Mouse (Mus musculus): ENCODE results near the gene Ifnlr1. TPM values are rescaled to one million over a fixed set of nuclear protein-coding genes. Genes with fewer than 3 reads are reported as not detected.

Ifnlr1 gene
- polyA plus RNA-seq, 1 experiment = 3.8 TPM

DNA sequence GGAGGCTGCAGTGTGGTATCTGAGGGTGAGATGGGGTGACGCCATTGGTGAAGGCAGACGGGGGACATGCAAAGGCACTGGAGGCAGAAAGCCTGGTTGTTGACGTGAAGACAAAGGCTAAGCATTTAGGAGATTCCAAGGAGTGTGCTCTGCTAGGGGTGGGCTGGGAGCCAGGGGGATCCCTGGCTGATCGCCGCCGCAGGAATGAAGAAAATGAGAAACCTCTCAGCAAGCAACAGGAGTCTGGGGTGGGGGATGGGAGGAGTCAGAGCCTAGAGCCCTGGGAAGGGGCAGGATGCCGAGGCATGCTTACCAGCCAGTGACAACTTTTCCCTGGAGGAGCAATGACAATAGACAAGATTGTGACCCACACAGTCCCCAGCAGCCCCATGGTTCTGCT is 30.6 kb upstream of the Ifnlr1 start:
- Histone ChIP-seq H3K9ac (ENCODE audit: low read depth, poor library complexity, severe bottlenecking) (no peak overlapping the region), H3K4me3 (ENCODE audit: low read depth, low read length) (no peak overlapping the region), H3K9me3 (replicated peaks; ENCODE audit: control insufficient read depth, insufficient read depth, low read length, poor library complexity, severe bottlenecking) (no peaks in the 10 kb centered on the region), H3K27ac (ENCODE audit: insufficient read depth, low read length) (no peak overlapping the region), H3K4me1 (ENCODE audit: control insufficient read depth, insufficient read depth, low read length) (peaks cover 3% of the 10 kb centered on the region), H3K36me3 (ENCODE audit: control insufficient read depth, insufficient read depth, low read length, poor library complexity, severe bottlenecking) (no peaks in the 10 kb centered on the region), H3K27me3 (ENCODE audit: control insufficient read depth, insufficient read depth, low read length, poor library complexity, severe bottlenecking) (no peaks in the 10 kb centered on the region)
- no peak for TF ChIP-seq CTCF (IDR thresholded peaks at IDR 0.05; ENCODE audit: low read depth, low read length)
- no peak for TF ChIP-seq EP300 (IDR thresholded peaks at IDR 0.05; ENCODE audit: insufficient read depth, low read depth, low read length)
- TF ChIP-seq POLR2A (IDR thresholded peaks at IDR 0.05; ENCODE audit: insufficient read depth, low read length) = no peak

DNA sequence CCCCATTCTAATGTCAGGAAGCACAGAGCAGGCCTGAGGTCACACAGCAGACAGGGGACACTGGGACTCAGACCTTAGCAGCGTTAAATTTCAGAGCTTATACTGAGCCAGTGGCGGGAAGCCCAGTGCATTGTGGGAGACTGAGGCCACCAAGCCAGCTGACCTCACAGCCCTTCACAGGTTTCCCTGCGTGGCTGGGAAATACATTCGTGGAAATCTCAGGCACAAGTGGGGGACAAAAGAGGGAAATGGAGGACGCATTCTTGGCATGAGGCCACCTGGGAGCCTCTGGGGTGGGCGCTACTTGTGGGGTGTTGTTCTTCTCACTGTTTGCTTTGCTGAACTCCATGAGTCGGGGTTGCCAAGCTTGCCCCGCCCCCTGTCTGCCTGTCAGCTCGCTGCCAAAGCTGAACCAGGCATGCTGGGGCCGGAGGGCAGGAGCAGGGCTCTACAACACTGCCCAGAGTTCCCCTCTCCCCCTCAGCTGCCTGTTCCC is 29.9 kb upstream of the Ifnlr1 start:
- H3K4me3 ChIP-seq (ENCODE audit: low read depth, low read length) = no peak overlapping the region
- TF ChIP-seq EP300 (IDR thresholded peaks at IDR 0.05; ENCODE audit: insufficient read depth, low read depth, low read length) (no peak), POLR2A (IDR thresholded peaks at IDR 0.05; ENCODE audit: insufficient read depth, low read length) (no peak), CTCF (IDR thresholded peaks at IDR 0.05; ENCODE audit: low read depth, low read length) (no peak)
- peaks cover 6% of the 10 kb centered on the region for H3K4me1 ChIP-seq (ENCODE audit: control insufficient read depth, insufficient read depth, low read length)
- no peaks in the 10 kb centered on the region for H3K9me3 ChIP-seq (replicated peaks; ENCODE audit: control insufficient read depth, insufficient read depth, low read length, poor library complexity, severe bottlenecking)
- H3K27me3 ChIP-seq (ENCODE audit: control insufficient read depth, insufficient read depth, low read length, poor library complexity, severe bottlenecking) = no peaks in the 10 kb centered on the region
- H3K36me3 ChIP-seq (ENCODE audit: control insufficient read depth, insufficient read depth, low read length, poor library complexity, severe bottlenecking) = no peaks in the 10 kb centered on the region
- no peak overlapping the region for H3K27ac ChIP-seq (ENCODE audit: insufficient read depth, low read length)
- H3K9ac ChIP-seq (ENCODE audit: low read depth, poor library complexity, severe bottlenecking) = no peak overlapping the region

DNA sequence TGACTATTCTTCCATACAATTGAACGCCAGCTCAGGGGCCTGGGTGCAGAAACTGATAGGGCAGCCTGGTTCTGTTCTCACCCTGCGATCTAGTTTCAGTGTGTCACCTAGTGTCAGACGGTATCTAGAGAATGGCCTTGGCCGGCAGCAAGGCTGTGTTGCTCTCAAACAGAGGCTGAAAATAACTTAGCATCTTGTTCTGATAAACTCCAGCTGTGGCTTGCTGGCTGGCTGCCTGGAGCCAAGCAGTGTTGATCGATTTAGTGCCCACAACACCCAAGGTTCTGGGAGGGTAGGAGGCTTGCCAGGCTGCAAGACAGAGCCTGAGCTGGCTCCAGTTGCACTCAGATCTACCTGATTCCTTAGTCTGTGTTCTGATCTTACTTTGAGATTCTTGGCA is 27.6 kb upstream of the Ifnlr1 start:
- Histone ChIP-seq H3K9me3 (replicated peaks; ENCODE audit: control insufficient read depth, insufficient read depth, low read length, poor library complexity, severe bottlenecking) (no peaks in the 10 kb centered on the region), H3K27ac (ENCODE audit: insufficient read depth, low read length) (no peak overlapping the region), H3K36me3 (ENCODE audit: control insufficient read depth, insufficient read depth, low read length, poor library complexity, severe bottlenecking) (no peaks in the 10 kb centered on the region), H3K4me1 (ENCODE audit: control insufficient read depth, insufficient read depth, low read length) (peaks cover 11% of the 10 kb centered on the region), H3K4me3 (ENCODE audit: low read depth, low read length) (no peak overlapping the region), H3K9ac (ENCODE audit: low read depth, poor library complexity, severe bottlenecking) (no peak overlapping the region), H3K27me3 (ENCODE audit: control insufficient read depth, insufficient read depth, low read length, poor library complexity, severe bottlenecking) (no peaks in the 10 kb centered on the region)
- no peak for TF ChIP-seq POLR2A (IDR thresholded peaks at IDR 0.05; ENCODE audit: insufficient read depth, low read length)
- TF ChIP-seq CTCF (IDR thresholded peaks at IDR 0.05; ENCODE audit: low read depth, low read length) = no peak
- no peak for TF ChIP-seq EP300 (IDR thresholded peaks at IDR 0.05; ENCODE audit: insufficient read depth, low read depth, low read length)

DNA sequence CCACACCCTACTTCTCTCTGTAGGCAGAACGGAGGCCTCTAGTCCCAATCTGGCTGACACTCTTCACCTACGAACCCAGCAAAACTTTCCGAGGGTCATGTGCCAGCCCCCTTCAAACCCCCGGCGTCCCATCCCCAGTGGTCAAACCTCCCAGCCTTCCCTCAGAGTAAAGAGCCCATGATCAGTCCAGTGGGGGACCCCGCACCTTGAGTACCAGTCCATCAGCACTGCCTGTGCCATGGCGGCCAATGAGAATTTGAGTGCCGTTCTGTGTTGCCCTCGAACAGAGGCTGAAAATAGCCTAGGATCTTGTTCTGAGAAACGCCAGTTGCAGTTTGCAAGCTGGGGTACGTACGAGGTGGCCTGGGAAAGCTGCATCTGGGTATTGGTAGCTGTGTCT is 27.2 kb upstream of the Ifnlr1 start:
- TF ChIP-seq CTCF (IDR thresholded peaks at IDR 0.05; ENCODE audit: low read depth, low read length) (no peak), POLR2A (IDR thresholded peaks at IDR 0.05; ENCODE audit: insufficient read depth, low read length) (no peak), EP300 (IDR thresholded peaks at IDR 0.05; ENCODE audit: insufficient read depth, low read depth, low read length) (no peak)
- Histone ChIP-seq H3K4me1 (ENCODE audit: control insufficient read depth, insufficient read depth, low read length) (peaks cover 11% of the 10 kb centered on the region), H3K27ac (ENCODE audit: insufficient read depth, low read length) (no peak overlapping the region), H3K27me3 (ENCODE audit: control insufficient read depth, insufficient read depth, low read length, poor library complexity, severe bottlenecking) (no peaks in the 10 kb centered on the region), H3K4me3 (ENCODE audit: low read depth, low read length) (no peak overlapping the region), H3K9me3 (replicated peaks; ENCODE audit: control insufficient read depth, insufficient read depth, low read length, poor library complexity, severe bottlenecking) (no peaks in the 10 kb centered on the region), H3K9ac (ENCODE audit: low read depth, poor library complexity, severe bottlenecking) (no peak overlapping the region), H3K36me3 (ENCODE audit: control insufficient read depth, insufficient read depth, low read length, poor library complexity, severe bottlenecking) (no peaks in the 10 kb centered on the region)

DNA sequence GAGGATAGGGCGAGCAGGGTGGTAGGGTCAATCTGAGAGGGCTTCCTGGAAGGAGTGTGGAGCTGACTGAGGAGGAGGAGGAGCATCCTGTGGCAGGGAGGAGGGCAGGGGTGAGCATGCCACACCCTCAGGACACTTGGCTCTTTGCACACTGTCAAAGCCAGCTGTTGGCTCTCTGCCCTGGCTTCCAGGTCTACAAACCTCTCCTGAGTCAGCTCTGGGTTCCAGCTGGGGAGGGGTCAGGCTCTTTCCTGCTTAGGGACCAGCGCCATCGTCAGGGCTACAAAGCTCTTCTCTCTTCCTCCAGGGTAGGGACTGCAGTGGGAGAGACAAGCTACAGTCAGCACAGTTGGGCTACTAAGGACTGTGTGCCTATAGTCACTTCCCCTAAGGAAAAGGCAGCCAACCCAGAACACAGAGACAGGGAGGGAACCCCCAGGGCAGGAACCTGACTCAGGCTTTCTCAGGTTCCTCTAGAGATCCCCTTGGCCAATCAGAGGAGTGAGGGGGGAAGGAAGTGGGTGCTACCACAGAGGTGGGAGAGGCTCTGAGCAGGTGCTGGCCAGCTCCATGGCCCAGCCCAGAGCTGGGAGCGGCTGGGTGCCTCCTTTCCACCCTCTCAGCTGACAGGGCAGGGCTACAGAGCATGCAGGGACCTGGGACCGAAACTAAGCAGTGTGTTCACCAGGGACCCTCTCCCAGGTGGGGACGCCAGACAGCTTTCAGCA is 24.8 kb upstream of the Ifnlr1 start:
- no peak overlapping the region for H3K4me3 ChIP-seq (ENCODE audit: low read depth, low read length)
- no peaks in the 10 kb centered on the region for H3K9me3 ChIP-seq (replicated peaks; ENCODE audit: control insufficient read depth, insufficient read depth, low read length, poor library complexity, severe bottlenecking)
- H3K36me3 ChIP-seq (ENCODE audit: control insufficient read depth, insufficient read depth, low read length, poor library complexity, severe bottlenecking) = no peaks in the 10 kb centered on the region
- H3K27me3 ChIP-seq (ENCODE audit: control insufficient read depth, insufficient read depth, low read length, poor library complexity, severe bottlenecking) = no peaks in the 10 kb centered on the region
- no peak overlapping the region for H3K27ac ChIP-seq (ENCODE audit: insufficient read depth, low read length)
- no peak overlapping the region for H3K9ac ChIP-seq (ENCODE audit: low read depth, poor library complexity, severe bottlenecking)
- no peak for TF ChIP-seq POLR2A (IDR thresholded peaks at IDR 0.05; ENCODE audit: insufficient read depth, low read length)
- peak; percentile 32 for TF ChIP-seq CTCF (IDR thresholded peaks at IDR 0.05; ENCODE audit: low read depth, low read length)
- no peak for TF ChIP-seq EP300 (IDR thresholded peaks at IDR 0.05; ENCODE audit: insufficient read depth, low read depth, low read length)
- H3K4me1 ChIP-seq (ENCODE audit: control insufficient read depth, insufficient read depth, low read length) = peaks cover 8% of the 10 kb centered on the region

DNA sequence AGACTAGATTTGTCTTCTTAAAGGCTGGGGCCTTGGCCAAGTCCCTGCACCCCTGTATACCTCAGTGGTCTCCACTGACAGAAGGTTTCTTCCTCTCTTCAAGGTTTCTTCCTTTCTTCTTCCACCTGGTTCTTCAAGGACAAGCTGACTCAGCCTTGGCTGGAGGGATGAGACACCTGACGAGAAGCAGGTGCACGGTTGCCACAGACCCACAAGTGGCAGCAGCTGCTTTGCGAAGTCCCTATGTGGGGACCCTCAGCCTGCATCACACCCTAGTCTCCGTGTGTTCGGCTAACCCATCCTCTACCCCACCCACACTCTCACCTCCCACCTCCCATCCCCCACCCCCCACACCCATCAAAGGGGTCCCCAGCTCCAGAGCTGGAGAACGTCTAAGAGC is 24.1 kb upstream of the Ifnlr1 start:
- Histone ChIP-seq H3K27ac (ENCODE audit: insufficient read depth, low read length) (no peak overlapping the region), H3K9ac (ENCODE audit: low read depth, poor library complexity, severe bottlenecking) (no peak overlapping the region), H3K36me3 (ENCODE audit: control insufficient read depth, insufficient read depth, low read length, poor library complexity, severe bottlenecking) (no peaks in the 10 kb centered on the region), H3K9me3 (replicated peaks; ENCODE audit: control insufficient read depth, insufficient read depth, low read length, poor library complexity, severe bottlenecking) (no peaks in the 10 kb centered on the region), H3K4me1 (ENCODE audit: control insufficient read depth, insufficient read depth, low read length) (peaks cover 8% of the 10 kb centered on the region), H3K4me3 (ENCODE audit: low read depth, low read length) (no peak overlapping the region), H3K27me3 (ENCODE audit: control insufficient read depth, insufficient read depth, low read length, poor library complexity, severe bottlenecking) (no peaks in the 10 kb centered on the region)
- TF ChIP-seq POLR2A (IDR thresholded peaks at IDR 0.05; ENCODE audit: insufficient read depth, low read length) (no peak), CTCF (IDR thresholded peaks at IDR 0.05; ENCODE audit: low read depth, low read length) (no peak), EP300 (IDR thresholded peaks at IDR 0.05; ENCODE audit: insufficient read depth, low read depth, low read length) (no peak)

All from ES-Bruce4 (cell line).